Mouse (Mus musculus) spleen, adult 2 months (tissue): Measurements from ENCODE around the gene Znrd1as.
"Not testable (repeated sequence)": the region's sequence is repeated elsewhere in the genome, so short reads cannot be mapped to it uniquely, and the experiment has no call there.

ENCODE experiments used
- CTCF ChIP-seq: fragments of 200-500 bp; IDR thresholded peaks from 2 replicates; pipeline ENCODE4 v1.5.1; 2011; ENCODE audit warnings: mild to moderate bottlenecking, inconsistent platforms; ENCODE audit not compliant: insufficient read depth, insufficient read length, insufficient replicate concordance; ENCODE audit errors: extremely low read depth
- POLR2A ChIP-seq: fragments of 200-500 bp; IDR thresholded peaks from 2 replicates; pipeline ENCODE4 v1.6.1; 2011; ENCODE audit warnings: low read depth, low read length, inconsistent platforms

- TF ChIP-seq CTCF, POLR2A: not testable (repeated sequence)
These were observed 32.2 kb downstream of the Znrd1as start for GRCm38 (mm10) chr17:36990630-36991029.
